Mouse (Mus musculus) forebrain, embryonic 11.5 days (tissue): ENCODE measurements around the gene Uap1l1. TPM values are rescaled to one million over a fixed set of nuclear protein-coding genes. Genes with fewer than 3 reads are reported as not detected.
A peak's percentile ranks its signal among the peaks of the same experiment; 100 is the strongest.

ENCODE experiments used
- ATAC-seq: fragments of 200-750 bp; cut with Nextera tagmentation; replicated peaks from 2 replicates; pipeline ENCODE4 v1.8.0; 2017; ENCODE audit warnings: moderate TSS enrichment; ENCODE audit not compliant: low FRiP score
- DNase-seq: peaks from one replicate; pipeline ENCODE4 v3.0.0-alpha.2; 2017; ENCODE audit warnings: low spot score
- H3K27ac ChIP-seq: fragments of 300-500 bp; sonication (generic); 2 replicates; pipeline ENCODE4 v1.5.1; 2014; ENCODE audit warnings: low read depth, low read length
- H3K27me3 ChIP-seq: fragments of 300-500 bp; sonication (generic); 2 replicates; pipeline ENCODE4 v1.6.1; 2014; ENCODE audit warnings: mild to moderate bottlenecking, low read length, mixed read lengths; ENCODE audit not compliant: control insufficient read depth, insufficient read depth
- H3K36me3 ChIP-seq: fragments of 300-500 bp; sonication (generic); 2 replicates; pipeline ENCODE4 v1.6.1; 2014; ENCODE audit warnings: mild to moderate bottlenecking, low read length, moderate library complexity, mixed read lengths; ENCODE audit not compliant: control insufficient read depth, insufficient read depth
- H3K4me1 ChIP-seq: fragments of 300-500 bp; sonication (generic); replicated peaks from 2 replicates; pipeline ENCODE4 v1.6.1; 2014; ENCODE audit warnings: low read length, mixed read lengths; ENCODE audit not compliant: control insufficient read depth, insufficient read depth
- H3K4me2 ChIP-seq: fragments of 300-500 bp; sonication (generic); 2 replicates; pipeline ENCODE4 v1.6.1; 2014; ENCODE audit warnings: low read depth, mild to moderate bottlenecking, low read length, moderate library complexity, mixed read lengths; ENCODE audit not compliant: severe bottlenecking
- H3K4me3 ChIP-seq: fragments of 300-500 bp; sonication (generic); 2 replicates; pipeline ENCODE4 v1.5.1; 2014; ENCODE audit warnings: low read depth, low read length
- H3K9ac ChIP-seq: fragments of 300-500 bp; sonication (generic); 2 replicates; pipeline ENCODE4 v1.6.1; 2014; ENCODE audit warnings: low read length
- H3K9me3 ChIP-seq: fragments of 300-500 bp; sonication (generic); 2 replicates; pipeline ENCODE4 v1.6.1; 2016; ENCODE audit warnings: low read length, mixed read lengths; ENCODE audit not compliant: control insufficient read depth
- WGBS: fragments of 180-500 bp; shearing (Covaris S2); extraction: QIAGEN DNeasy Blood & Tissue Kit; methylation state at CpG from one replicate; pipeline ENCODE4 v1.1.7; 2014; 5-methylcytosine and 5-hydroxymethylcytosine counted together
- polyA plus RNA-seq: library from polyadenylated mRNA; unstranded; fragments of >200 nt; fragmentation: Nextera tagmentation; extraction: Ambion mirVana; gene quantifications from 2 replicates; pipeline ENCODE4 v1.2.1, GENCODE M21; 2014

Gene Uap1l1
- polyA plus RNA-seq, 1 experiment from 2014 or later: 3.1 TPM

DNA sequence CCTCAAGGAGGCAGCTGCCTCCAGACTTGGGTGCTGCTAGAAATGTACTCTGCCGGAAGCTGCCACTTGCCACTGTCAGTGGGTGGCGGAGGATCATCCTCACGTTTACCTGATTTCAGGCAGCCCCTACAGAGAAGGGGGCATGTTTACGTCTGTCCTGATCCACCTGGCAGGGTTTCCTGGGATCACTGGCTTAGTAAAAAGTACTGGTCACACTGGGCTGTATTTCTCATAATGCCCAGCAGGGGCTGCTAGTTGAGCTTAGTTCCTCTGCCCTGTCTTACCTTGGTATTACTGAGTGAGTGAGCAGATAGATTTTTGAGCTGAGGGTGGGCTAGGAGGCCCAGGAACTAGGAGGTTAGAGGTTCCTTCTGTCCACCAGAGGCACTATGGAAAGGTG lies 11.1 kb upstream of the Uap1l1 start:
- Histone ChIP-seq H3K27me3 (no peaks in the 10 kb centered on the region), H3K4me3 (no peak overlapping the region), H3K36me3 (peaks cover 11% of the 10 kb centered on the region; the same call in 1 of the 2 replicates), H3K9me3 (no peaks in the 10 kb centered on the region), H3K9ac (no peak overlapping the region), H3K4me1 (peaks cover 17% of the 10 kb centered on the region), H3K4me2 (no peak overlapping the region), H3K27ac (no peak overlapping the region)
- DNase-seq: no peak
- WGBS: 67% methylated on average over 4 of the region's 4 CpGs
- no peak for ATAC-seq

DNA sequence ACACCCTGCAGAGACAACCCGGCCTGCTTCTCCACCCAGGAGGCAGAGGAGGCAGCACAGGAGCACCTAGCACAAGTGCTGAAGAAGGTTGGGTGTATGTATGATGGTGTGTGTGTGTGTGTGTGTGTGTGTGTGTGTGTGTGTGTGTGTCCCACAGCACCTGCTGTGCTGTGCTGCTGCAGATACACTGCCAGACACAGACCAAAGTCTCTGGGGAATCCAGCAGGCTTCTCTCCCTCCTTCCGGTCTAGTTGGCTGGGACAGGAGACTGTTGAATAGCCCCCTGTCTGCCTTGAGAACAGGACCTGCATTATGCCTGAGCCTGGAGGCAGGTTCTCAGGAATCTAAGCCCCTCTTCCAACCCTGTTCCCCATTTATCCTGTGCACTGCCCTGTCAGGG lies 7.9 kb upstream of the Uap1l1 start:
- DNase-seq (no peak), ATAC-seq (no peak)
- Histone ChIP-seq H3K27me3 (no peaks in the 10 kb centered on the region), H3K27ac (no peak overlapping the region), H3K9me3 (no peaks in the 10 kb centered on the region), H3K4me1 (peaks cover 19% of the 10 kb centered on the region), H3K4me3 (peak overlapping the region; percentile 83), H3K36me3 (peaks cover 11% of the 10 kb centered on the region; the same call in 1 of the 2 replicates), H3K4me2 (peak overlapping the region; percentile 96), H3K9ac (peak overlapping the region; percentile 90)
- 31% methylated on average over 2 of the region's 2 CpGs for WGBS

DNA sequence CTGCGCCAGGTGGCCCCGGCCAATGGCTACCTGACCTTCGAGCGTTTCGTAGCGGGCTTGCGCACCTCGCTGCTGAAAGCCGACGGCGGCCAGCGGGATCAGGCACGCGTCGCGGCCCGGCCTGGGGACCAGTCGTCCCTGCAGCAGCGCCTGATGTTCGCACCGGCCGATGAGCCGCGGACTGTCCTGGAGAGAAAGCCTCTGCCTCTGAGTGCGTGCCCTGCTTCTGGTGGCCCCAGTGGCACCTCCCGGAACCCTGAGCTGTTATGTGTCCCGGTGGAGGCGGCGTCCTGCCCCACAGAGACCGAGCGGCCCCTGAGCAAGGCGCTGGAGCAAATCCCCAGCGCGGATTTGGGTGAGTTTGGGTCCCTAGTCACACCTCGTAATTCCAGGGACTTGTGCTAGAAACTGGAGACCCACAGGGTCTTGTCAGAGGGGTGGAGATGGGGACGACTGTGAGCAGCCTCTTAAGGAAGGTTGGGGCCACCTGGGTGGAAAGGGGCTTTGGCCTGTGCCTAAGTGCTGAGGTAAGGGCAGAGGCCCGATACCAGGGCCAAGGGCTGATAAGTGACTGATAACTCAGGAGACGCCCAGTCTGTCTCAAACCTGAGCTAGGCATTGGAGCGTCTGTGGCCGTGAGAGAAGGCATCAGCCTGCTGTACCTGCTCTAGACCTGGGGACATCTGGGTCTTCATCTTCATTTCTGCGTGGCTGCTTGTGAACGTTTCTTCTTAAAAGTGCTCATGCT lies 7.3 kb upstream of the Uap1l1 start:
- Histone ChIP-seq H3K4me1 (peaks cover 19% of the 10 kb centered on the region), H3K4me3 (peak overlapping the region; percentile 83), H3K4me2 (peak overlapping the region; percentile 96), H3K27ac (peak overlapping the region; percentile 53; the same call in 1 of the 2 replicates), H3K9me3 (no peaks in the 10 kb centered on the region), H3K36me3 (peaks cover 7% of the 10 kb centered on the region; the same call in 1 of the 2 replicates), H3K27me3 (no peaks in the 10 kb centered on the region), H3K9ac (peak overlapping the region; percentile 90)
- ATAC-seq (peak; percentile 22), DNase-seq (peak; percentile 72)
- WGBS: 1% methylated on average over 42 of the region's 42 CpGs

DNA sequence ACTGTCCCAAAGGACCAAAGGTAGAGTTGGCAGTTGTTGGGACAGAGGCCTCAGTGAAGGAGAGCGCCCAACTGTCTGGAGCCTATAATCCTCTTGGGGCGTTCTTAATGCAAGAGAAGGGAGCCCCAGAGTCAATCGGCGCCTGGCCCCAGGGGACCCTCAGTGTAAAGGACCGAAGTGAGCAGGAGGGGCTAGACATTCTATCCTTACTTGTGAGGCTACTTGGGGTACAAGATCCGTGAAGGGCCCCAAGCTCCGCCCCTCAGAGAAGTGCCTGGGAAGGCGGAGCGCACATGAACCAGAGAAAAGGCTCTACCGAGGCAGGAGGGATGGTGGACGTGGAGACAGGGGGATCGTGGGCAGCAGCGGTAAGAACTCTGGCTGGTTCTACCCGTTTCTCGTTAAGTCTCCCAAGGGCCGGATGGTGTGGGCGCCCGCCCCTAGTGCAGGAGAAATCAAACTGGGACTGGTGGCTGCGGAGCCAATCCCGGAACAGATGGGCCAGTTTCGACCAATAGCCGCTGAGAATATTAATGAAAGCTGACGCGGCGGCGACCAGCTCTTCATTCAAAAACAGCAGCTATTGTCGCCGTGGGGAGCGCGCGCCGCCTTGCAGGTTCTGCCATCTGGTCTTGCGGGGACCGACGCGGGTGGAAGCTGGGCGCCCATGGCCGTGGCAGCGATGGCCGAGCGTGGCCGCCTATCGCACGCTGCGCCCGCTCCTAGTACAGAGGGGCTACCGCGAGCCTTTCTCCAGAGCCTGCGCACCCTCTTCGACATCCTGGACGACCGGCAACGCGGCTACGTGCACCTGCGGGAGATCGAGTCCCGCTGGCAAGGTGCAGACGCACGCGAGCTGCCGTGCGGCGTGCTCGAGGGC lies 6.5 kb upstream of the Uap1l1 start, which contains the start of gene Sapcd2:
Sapcd2 (plus strand) TSS at position 558 of the 880 bp plus-strand sequence.
- H3K36me3 ChIP-seq: peaks cover 3% of the 10 kb centered on the region; the same call in 1 of the 2 replicates
- H3K4me3 ChIP-seq: peak within 1 kb of the TSS; percentile 83
- ATAC-seq (peak; percentile 96), DNase-seq (peak; percentile 93)
- peaks cover 19% of the 10 kb centered on the region for H3K4me1 ChIP-seq
- no peaks in the 10 kb centered on the region for H3K27me3 ChIP-seq
- no peaks in the 10 kb centered on the region for H3K9me3 ChIP-seq
- WGBS: under 1% methylated on average over 65 of the region's 65 CpGs
- peak within 1 kb of the TSS; percentile 96 for H3K4me2 ChIP-seq
- H3K9ac ChIP-seq: peak within 1 kb of the TSS; percentile 90
- H3K27ac ChIP-seq: peak within 1 kb of the TSS; percentile 87

DNA sequence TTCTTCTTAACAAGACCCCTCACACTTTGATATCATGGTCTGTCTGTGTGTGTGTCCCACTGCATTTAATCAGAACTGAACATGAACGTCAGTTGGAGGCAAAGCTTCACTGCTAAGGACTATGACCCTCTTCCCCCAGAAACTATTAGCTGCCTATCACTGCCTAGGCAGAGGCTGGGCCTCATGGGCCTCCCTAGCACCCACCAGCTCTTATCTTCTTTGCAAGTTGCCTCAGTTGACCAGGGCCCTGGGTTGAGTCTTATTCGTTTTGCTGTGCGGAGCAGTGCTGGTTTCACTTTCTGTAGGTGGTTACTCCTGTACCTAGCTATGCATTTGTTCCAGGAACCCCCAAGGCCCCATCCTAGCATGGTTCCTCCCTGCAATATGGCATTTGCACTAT lies 4.5 kb upstream of the Uap1l1 start:
- H3K27ac ChIP-seq: no peak overlapping the region
- H3K9ac ChIP-seq: no peak overlapping the region
- H3K36me3 ChIP-seq: no peaks in the 10 kb centered on the region; the same call in 1 of the 2 replicates
- no peak for ATAC-seq
- H3K4me1 ChIP-seq: peaks cover 22% of the 10 kb centered on the region
- no peaks in the 10 kb centered on the region for H3K9me3 ChIP-seq
- H3K27me3 ChIP-seq: peaks cover 7% of the 10 kb centered on the region
- DNase-seq: no peak
- no peak overlapping the region for H3K4me3 ChIP-seq
- WGBS: 87% methylated on average over 3 of the region's 3 CpGs
- H3K4me2 ChIP-seq: no peak overlapping the region

DNA sequence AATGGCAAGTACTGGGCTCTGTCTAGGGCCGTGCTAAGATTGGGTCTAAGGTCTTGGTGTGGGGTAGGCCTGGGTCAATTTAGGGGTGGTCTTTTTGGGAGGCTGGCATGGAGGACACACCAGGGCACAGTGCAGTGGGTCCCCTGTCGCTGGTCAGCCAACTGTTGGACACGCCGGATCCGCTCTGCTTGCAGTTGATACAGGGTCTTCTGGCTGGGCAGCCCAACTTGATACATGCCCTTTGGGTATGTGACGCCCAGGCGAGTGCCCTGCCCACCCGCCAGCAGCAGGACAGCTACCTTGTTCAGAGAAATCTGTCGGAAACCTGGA lies 756 bp downstream of the Uap1l1 start:
- ATAC-seq (peak; percentile 58; the same call in 1 of the 2 replicates), DNase-seq (no peak)
- Histone ChIP-seq H3K27ac (no peak overlapping the region), H3K27me3 (peaks cover 18% of the 10 kb centered on the region), H3K9me3 (no peaks in the 10 kb centered on the region), H3K4me1 (0 out of 2 replicates have a peak, but pooled peaks cover 5% of the 10 kb centered on the region), H3K9ac (peak overlapping the region; percentile 57; the same call in 1 of the 2 replicates), H3K4me3 (peak overlapping the region; percentile 46), H3K36me3 (no peaks in the 10 kb centered on the region), H3K4me2 (peak overlapping the region; percentile 97)
- 26% methylated on average over 9 of the region's 9 CpGs for WGBS

DNA sequence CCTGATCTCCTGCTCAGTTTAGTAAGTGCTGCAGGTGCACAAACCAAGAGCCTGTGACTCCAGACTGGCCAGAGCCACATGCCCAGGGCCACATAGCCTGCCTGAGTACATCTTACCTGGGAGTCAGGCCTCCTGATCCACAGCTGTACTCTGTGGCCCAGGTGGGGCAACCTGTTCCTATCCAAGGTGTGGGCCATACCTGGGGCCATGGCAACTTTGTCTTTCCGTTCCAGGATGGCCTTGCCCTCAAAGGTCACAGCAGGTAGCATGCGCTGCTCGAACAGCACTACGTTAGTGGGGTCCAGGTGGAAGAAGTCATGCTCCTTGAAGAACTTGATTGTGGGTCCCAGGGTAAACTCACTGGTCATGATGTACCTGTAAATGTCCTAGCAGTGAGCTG lies 1.2 kb downstream of the Uap1l1 start:
- Histone ChIP-seq H3K4me1 (0 out of 2 replicates have a peak, but pooled peaks cover 5% of the 10 kb centered on the region), H3K36me3 (no peaks in the 10 kb centered on the region), H3K27me3 (peaks cover 18% of the 10 kb centered on the region), H3K4me3 (no peak overlapping the region), H3K4me2 (no peak overlapping the region), H3K9ac (no peak overlapping the region), H3K27ac (no peak overlapping the region), H3K9me3 (no peaks in the 10 kb centered on the region)
- ATAC-seq: no peak
- DNase-seq: no peak
- 81% methylated on average over 4 of the region's 4 CpGs for WGBS

DNA sequence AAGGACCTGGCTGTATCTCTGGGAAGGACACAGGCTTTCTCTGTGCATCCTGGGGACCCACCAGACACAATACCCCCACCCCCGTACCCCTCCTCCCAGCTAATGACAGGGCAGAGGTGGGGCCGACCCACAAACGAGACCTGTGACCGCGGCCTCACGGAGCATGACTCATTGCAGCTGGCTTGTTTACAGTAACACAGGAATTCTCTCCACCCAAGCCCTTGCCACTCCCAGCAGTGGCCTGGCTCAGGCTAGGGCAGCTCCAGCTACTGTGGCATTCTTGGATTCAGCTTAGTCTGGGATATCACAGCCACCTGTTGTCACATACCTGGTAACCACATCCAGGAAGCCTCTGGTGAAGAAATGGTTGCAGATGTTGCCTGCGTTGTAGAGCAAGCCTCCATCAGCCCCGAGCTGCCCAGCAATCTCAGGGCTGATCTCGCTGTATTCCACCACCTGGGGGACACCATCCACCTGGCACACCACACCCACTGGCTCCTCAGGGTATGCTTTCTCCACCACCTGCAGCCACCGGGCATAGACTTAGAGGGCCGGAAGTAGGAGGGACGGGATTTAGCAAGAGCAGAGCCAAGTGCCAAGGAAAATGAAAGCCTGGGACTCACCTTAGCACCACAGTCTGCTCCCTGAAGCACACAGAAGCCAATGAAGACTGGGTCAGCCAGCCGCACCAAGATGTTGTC lies 1.9 kb downstream of the Uap1l1 start:
- ATAC-seq: no peak
- Histone ChIP-seq H3K9me3 (no peaks in the 10 kb centered on the region), H3K27me3 (peaks cover 18% of the 10 kb centered on the region)

More for the DNA sequence above, 1.9 kb downstream of the Uap1l1 start:
- 0 out of 2 replicates have a peak, but pooled peaks cover 5% of the 10 kb centered on the region for H3K4me1 ChIP-seq
- H3K27ac ChIP-seq: no peak overlapping the region
- WGBS: 71% methylated on average over 13 of the region's 13 CpGs
- H3K4me3 ChIP-seq: no peak overlapping the region
- no peak overlapping the region for H3K9ac ChIP-seq
- no peaks in the 10 kb centered on the region for H3K36me3 ChIP-seq
- H3K4me2 ChIP-seq: no peak overlapping the region
- no peak for DNase-seq
